Mouse (Mus musculus) myocyte (in vitro differentiated cells): ENCODE data around the gene Dnajb4.

ENCODE experiments used
- CEBPB ChIP-seq: IDR thresholded peaks from 2 replicates; pipeline ENCODE4 v1.6.1; 2011; ENCODE audit warnings: mild to moderate bottlenecking, moderate library complexity; ENCODE audit not compliant: poor library complexity, insufficient read depth, severe bottlenecking
- E2F4 ChIP-seq: IDR thresholded peaks from one replicate; pipeline ENCODE4 v1.6.1; 2011; ENCODE audit warnings: mild to moderate bottlenecking, control low read depth, moderate library complexity; ENCODE audit not compliant: insufficient read depth
- MYOD1 ChIP-seq, 3 experiments: IDR thresholded peaks; one replicate each; pipeline ENCODE4 v1.6.1; 2011; ENCODE audit warnings: control low read depth in 2 of 3, low read depth in 2 of 3, mild to moderate bottlenecking in 2 of 3, moderate library complexity in 1 of 3; ENCODE audit not compliant: insufficient read length in 2 of 3, control insufficient read depth in 1 of 3
- POLR2A ChIP-seq: IDR thresholded peaks from one replicate; pipeline ENCODE4 v1.6.1; 2011; ENCODE audit warnings: low read depth, mild to moderate bottlenecking, control low read depth, moderate library complexity; ENCODE audit not compliant: insufficient read length
- POLR2AphosphoS2 ChIP-seq: IDR thresholded peaks from one replicate; pipeline ENCODE4 v1.6.1; 2011; ENCODE audit warnings: low read depth, control low read depth; ENCODE audit not compliant: insufficient read length
- SRF ChIP-seq: IDR thresholded peaks from one replicate; pipeline ENCODE4 v1.6.1; 2011; ENCODE audit warnings: low read depth; ENCODE audit not compliant: control insufficient read depth, insufficient read length

DNA sequence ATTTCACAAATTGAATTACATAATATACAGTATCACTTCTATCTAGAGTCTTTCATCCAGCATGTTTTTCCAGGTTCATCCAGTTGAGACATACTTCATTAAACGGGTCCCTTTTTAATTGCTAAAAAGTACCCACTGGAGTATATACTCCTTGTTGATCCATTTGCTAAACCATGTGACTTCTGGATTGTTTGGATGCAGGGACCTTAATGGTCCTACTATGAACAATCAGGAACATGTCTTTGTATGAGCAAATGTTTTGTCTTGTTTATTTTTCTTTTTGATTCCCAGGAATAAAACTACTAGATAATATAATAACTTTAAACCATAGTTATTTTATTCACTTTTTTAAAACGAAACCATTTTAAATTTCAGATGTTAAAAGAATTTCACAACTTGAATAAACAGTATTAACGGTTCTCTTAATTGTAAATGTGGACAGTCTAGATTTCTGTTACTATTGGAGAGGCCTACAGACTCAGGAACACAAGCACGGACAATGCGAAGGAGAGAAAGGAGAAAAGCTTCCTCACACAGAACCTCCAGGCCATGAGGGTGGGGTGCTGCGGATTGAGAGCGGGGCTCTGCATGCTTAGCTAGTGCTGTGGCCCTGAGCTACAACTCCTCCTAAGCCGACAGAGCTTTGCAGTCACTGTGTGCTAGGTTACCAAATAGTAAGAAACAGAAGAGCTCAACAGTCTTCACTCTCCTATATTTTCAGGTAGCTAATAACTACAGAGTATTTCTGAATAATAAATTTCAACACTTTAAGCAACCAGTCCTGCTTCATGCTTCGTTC lies 19.2 kb downstream of the Dnajb4 start:
- TF ChIP-seq SRF, result no peak
- TF ChIP-seq POLR2AphosphoS2, result no peak
- TF ChIP-seq POLR2A, result no peak
- no peak for TF ChIP-seq CEBPB
- TF ChIP-seq E2F4, result no peak
- no peak for TF ChIP-seq MYOD1 (IDR thresholded peaks at IDR 0.05; ENCODE audit: control insufficient read depth in 1 of 3, insufficient read length in 2 of 3, low read depth in 2 of 3)
